Mouse (Mus musculus) adrenal gland, adult (tissue): Measurements from ENCODE around the gene Rpl26.
A peak's percentile ranks its signal among the peaks of the same experiment; 100 is the strongest.

Source experiments
- DNase-seq, 2 experiments: peaks; one replicate each; pipeline ENCODE4 v3.0.0; 2022 to 2023; ENCODE audit warnings: low spot score in 1 of 2; ENCODE audit not compliant: inconsistent age in 2 of 2

The Rpl26 gene

DNA sequence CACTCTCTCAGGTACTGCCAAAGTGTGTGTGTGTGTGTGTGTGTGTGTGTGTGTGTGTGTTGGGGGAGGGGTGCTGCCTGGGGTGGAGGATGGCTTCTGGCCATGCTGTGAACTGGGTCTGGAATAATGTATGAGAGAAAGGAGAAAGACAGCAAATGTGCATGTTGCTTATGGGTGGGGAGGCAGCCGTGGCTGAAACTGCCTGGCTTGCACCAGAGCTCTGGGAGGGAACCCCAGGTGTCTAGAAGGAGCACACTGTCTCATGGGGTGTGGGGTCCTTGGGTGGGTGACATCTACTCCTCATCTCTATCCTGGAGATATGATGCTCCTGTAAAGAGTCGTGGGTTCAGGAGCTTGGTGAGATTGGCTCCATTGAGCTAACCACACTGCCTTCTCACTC, 12.7 kb upstream of the Rpl26 start:
- no peak for DNase-seq

DNA sequence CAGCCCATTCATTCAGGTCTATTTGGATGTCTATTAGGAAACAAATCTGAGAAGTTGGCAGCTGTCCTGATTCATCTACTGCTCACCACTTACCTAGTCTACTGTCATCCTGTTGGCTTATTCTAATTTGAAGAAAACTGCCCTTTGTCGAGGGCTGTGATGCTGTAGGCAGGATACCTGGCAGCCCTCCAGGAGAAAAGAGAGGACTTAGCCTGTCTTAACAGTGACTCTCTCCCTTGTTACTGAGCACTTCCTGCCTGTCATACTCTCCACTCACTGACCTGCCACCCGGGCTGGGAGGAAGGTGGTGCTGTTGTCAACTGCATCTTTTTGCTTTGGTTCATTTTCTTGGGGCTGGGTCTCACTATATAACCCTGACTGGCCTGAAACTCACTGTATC, 10.8 kb upstream of the Rpl26 start:
- DNase-seq, result no peak

DNA sequence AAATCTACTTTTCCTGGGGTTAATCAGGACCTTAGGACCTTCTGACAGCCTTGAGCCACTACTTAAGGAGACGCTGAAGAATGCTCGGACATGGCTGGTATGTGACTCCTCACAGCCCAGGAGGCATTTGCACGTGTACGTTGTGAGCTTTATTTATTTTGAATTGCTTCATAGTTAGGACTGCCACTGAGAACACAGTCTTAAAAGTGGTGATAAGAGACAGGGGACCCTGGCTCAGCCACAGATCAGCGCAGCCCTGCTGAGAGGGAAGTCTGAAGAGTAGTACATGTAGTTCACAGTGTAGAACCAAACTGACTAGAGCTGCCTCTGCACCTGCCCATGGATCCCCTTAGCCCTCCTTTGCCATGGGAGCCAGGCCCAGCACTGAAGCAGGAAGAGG, 9.6 kb upstream of the Rpl26 start:
- DNase-seq, result no peak

DNA sequence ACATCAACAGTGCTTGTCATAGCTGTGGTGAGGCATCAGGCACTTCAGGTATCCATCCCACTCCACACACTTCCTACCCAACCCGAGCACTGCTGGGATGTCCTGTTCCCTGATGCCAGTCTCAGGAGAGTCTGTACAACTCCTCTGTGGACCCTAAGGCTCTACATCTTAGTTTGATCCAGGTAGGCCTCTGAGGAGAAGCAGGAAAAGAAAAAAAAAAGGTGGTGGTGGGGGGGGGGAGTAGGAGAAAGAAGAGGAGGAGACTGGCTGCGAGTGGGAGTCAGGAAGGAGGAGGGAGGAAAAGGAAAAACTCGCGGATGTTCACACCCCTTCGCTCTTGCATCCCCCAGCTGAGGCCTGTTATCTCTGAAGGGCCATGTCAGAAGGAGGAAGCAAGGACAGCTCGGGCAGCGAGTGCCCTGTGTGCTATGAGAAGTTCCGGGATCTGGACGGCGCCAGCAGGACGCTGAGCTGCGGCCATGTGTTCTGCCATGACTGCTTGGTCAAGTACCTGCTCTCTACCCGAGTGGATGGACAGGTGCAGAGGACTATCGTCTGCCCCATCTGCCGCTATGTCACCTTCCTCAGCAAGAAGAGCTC, 9.1 kb upstream of the Rpl26 start:
- peak in 1 of 2 experiments; percentile 27 for DNase-seq

DNA sequence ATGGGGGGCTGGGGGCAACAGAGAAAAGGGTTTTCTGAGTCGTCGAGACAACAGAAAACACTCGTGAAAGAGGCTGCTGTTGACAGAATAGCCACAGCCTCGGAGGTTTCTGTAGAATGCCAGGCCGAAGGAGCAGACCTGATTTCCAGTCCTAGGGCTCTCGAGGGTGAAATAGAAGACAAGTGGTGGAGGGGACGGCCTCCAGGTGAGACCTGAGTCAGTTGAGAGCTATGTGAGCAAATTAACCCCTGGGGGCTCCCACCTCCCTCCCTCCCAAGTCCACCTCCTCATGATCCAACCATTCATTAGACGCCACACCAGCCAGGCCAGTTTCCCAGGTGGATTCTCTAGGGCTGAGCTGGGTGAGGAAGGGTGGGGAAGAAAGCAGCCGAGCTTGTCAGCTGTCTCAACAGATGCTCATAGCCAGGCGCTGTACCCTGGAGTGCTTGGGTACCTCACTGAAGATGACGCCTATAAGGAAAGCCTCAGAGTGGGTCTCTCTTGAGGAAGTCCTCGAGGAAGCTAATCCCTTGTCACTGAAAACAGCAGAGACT, 7.4 kb upstream of the Rpl26 start:
- DNase-seq, result no peak

DNA sequence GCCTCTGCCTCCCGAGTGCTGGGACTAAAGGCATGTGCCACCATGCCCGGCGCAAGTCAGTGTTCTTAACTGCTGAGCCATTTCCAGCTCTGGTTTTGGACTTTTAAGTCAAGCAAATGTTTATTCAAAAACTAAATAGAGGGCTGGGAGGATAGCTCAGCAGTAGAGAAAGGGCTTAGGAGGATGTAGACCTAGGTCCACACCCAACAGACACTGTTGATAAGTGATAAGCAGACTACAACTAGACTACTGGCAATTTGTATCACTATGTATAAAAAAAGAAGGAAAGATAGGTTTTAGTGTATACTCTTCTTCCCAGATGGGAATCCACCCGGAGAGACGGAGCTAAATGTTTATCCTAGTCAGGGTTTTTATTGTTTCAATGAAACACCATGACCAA, 5.1 kb upstream of the Rpl26 start:
- DNase-seq, result no peak

DNA sequence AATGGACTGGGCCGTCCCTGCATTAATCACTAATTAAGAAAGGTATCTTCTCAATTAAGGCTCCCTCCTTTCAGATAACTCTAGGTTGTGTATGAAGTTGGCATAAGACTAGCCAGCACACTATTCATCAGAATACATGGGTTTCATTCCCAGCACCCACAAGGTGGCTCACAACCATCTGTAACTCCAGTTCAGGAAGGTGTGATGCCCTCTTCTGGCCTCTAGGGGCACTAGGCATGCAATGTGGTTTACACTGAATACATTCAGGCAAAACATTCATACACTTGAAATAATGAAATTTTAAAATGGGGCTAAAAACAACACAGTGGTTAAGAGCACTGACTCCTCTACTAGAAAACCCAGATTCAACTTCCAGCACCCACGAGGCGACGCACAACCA, 4.3 kb upstream of the Rpl26 start:
- DNase-seq, result peak in 1 of 2 experiments; percentile 66

DNA sequence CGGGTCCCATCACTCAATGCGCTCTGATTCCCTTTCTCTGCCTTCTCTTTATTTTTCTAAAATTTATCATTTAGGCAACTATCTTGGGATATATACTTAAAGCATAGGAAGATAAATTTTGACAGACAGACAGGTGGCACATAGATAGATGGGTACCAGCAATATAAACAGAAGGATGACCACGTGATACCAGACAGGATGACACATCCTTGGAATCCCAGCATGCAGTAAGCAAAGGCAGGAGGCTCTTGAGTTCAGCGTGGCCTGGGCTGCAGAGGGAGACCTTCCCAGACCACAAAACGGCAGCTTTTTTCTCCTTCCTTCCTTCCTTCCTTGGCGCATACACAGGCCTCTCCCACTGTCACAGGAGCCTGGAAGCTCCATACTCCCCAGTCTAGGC, 3.5 kb upstream of the Rpl26 start:
- DNase-seq, result no peak

DNA sequence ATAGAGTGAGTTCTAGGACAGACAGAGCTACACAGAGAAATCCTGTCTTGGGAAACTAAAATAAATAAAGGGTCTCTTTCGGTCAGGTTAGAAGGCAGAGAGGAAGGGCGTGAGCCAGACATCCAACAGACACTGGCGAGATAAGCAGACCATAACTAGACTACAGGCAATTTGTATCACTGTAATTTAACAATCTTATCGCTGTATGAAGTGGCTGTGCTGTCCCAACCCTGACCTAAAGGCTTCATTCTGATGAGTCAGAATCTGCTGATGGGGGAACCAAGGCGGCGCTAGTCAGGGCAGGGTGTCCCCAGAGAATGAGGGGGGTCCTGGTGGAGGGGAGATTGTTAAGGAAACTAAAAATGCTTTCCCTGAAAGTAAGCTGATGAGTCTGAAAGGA, 2.6 kb upstream of the Rpl26 start:
- DNase-seq, result peak; percentile 34 to 72

DNA sequence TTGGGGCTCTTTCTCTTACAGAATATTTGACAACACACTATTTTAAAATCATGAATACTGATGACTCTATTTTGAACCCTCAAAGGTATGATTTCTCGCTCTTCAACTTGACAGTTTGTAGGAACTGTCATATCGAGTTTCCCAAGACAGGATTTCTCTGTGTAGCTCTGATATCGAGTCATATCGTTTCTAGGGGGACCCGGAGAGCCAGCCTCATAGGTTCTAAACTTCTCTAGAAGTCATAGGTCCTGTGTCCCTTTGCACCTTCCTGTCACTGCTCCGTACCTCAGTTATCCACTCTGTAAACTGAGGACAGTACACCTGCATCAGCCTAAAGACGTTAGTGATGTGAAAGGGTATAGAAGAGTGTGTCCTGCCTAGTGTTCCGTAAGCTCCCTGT, 1.6 kb upstream of the Rpl26 start:
- DNase-seq, result no peak

DNA sequence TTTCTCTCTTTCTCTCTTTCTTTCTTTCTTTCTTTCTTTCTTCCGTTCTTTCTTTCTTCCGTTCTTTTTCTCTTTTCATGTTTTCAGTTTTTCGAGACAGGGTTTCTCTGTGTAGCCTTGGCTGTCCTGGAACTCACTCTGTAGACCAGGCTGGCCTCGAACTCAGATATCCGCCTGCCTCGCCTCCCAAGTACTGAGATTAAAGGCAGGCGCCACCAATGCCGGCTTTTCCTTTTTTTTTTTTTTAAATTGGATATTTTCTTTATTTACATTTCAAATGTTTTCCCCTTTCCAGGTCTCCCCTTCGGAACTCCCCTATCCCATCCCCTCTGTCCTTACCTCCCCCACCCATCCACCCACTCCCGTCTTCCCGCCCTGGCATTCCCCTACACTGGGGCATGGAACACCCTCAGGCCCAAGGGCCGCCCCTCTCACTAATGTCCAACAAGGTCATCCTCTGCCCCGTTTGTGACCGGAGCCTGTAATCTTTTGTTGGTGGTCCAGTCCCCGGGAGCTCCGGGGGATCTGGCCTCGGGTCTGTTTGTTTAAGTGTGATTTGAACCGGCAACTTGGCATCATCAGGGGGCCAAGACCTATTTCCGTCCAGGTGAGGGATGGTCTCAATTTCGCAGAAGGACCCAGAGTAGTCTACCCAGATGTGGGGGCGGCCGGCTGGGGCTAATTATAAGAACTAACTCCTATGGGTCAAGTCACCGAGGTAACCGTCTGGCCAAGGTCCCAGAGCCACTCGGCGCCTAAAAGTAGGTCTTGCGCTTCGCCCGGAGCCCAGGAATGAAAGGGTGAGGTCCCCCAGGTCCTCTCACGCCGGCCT, 648 bp upstream of the Rpl26 start:
- no peak for DNase-seq

DNA sequence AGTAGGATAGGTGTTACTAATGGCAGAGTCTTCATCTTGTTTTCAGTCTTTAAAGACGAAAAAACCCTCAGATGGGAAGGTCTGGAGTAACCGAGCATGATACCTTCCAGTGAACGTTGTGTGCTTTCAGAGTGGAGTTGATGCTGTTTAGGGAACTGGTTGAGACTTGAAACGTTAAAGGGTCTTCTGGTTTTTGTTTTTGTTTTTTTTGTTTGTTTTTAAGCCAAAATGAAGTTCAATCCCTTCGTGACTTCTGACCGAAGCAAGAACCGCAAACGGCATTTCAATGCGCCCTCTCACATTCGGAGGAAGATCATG, 623 bp downstream of the Rpl26 start:
- no peak for DNase-seq

DNA sequence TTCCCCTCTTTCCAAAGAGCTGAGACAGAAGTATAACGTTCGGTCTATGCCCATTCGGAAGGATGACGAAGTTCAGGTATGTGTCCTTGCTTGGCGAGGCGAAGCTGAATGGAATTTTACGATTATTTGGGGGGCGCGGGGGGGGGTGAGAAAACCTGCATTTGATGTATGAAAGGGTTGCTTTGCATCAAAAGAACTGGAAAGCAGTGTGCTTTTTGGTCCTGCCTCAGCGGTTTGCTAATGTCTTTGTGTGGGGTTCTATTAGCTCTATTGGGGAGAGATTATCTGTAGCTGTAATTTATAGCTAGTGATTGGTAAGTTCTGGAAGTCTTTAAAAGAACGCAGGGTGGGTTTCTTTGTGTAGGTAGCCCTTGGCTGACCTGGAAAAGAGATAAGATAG, 984 bp downstream of the Rpl26 start:
- DNase-seq, result no peak

DNA sequence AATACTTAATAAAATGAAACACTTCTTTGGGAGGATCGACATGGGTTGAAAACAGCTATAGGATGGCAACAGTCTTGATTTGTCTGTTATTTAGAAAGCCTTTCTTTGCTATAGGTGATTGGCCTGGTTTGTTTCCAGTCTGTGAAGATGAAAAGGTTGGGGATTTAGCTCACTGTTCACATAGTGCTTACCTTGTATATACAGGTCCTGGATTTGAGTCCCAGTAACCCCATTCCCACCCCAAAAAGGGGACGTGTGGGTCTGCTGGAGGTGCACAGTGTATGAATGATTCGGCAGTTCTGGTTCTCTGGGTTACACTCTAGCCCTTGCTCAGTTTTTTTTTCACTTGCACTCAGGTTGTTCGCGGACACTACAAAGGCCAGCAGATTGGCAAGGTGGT, 1.4 kb downstream of the Rpl26 start:
- DNase-seq, result no peak

DNA sequence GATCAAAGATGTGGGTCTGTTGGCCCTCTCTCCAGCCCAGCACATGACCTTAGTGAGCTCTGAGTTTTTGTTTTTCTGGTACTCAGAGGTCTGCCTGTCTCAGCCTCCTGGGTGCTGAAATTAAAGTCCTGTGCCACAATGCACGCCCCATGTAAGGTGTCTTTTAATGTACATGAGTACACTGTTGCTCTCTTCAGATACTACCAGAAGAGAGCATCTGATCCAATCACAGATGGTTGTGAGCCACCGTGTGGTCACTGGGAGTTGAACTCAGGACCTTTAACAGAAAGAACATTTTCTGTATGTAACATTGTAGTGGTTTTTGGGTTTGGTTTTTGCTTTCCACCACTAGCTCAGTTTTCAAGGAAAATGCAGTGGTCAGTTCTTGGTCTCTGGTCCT, 2.4 kb downstream of the Rpl26 start:
- DNase-seq, result peak in 1 of 2 experiments; percentile 26

DNA sequence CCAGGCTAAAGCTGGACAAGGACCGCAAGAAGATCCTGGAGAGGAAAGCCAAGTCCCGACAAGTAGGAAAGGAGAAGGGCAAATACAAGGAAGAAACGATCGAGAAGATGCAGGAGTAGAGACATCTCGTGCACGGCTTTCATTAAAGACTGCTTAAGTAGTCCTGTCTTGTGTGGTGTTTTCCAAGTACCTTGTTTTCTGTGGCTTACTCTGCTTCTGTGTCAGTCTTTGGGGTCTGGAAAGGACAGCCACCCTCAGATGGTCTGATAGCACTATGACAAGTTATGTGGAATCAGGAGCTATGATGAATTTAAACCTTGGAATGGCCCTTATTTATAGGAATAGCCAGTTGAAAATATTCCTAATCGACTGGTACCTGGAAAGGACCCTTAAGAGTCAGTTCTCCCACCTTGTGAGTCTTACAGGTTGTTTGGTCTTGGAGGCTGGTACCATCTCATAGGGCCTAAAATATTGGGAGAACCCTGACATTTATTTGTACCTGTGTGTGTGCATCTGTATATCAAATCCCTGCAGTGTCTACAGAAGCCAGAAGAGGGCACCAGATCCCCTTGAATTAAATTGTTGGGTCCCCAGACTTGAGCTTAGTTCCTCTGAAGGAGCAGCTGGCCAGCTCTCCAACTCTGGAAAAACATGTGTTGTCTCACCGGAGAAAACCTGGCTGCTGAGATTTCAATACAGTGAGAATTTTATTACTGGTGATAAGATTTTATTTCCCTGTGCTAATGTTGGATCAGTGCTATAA, 3.2 kb downstream of the Rpl26 start:
- peak; percentile 71 to 94 for DNase-seq

DNA sequence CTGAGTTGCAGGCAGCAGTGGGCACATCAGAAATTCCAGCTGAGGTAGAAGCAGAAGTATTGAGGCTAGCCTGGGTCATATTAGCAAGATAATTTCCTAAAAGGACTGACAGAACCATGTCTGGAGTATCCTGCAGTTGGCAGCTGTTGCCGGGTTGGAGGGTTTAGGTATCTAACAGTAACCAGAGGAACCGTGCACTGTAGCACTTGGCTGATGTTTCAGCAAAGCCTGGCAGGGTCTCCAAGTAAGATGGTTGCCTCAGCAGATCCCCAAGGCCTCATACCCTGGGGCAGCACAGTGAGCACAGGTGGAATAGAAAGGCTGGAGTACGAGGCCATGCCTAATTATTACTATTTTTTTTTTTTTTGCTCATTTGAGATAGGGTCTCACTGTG, 3.8 kb downstream of the Rpl26 start:
- DNase-seq, result no peak

DNA sequence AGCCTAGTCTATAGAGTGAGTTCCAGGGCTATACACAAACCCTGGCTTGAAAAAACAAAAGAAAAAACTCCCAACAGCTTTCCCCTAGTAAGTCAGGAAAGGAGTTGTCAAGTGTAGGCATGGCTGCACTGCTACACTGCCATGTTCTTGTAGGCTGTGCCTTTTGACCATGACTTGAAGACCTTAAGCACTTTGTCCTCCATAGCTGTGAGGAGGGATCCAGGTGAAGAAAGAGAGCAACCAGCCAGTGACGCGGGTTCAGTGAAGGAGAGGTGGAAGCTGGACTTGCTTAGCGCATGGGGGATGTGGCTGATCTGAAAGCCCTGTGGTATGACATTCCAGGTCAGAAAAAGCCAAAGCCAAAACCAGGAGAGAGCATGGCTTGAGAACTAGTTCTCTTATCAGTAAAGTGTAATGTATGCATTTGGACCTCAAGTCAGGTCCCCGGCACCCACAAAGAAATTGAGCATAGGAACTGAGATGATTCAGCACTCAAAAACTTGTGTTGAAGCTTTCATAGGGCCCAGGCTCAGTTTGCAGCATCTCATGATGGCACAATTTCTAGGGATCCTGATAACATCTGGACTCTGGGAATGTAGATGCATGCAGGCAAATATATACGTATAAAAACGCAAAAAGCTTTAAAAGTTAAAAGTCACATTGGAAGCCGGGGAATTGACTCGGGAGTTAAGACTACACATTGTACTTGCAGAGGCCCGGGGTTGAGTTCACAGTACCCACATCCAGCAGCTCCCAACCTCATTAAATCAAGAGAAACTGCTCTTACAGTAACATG, 4.5 kb downstream of the Rpl26 start:
- peak in 1 of 2 experiments; percentile 16 for DNase-seq

DNA sequence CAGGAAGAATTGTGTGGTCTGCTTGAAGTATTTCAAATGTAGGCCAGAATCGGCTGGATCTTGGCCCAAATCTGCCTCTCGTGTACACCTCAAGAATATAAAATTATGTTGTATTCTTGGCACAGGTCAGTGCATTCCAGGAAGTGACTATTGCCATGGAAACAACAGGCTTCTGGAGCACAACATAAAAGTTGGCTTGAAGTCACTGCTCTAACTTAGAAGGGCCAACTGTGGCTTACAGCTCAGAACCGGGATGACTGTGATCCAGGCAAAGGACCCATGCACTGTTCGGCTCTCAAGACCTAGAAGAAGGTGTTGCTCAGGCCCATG, 5.0 kb downstream of the Rpl26 start:
- peak in 1 of 2 experiments; percentile 41 for DNase-seq

DNA sequence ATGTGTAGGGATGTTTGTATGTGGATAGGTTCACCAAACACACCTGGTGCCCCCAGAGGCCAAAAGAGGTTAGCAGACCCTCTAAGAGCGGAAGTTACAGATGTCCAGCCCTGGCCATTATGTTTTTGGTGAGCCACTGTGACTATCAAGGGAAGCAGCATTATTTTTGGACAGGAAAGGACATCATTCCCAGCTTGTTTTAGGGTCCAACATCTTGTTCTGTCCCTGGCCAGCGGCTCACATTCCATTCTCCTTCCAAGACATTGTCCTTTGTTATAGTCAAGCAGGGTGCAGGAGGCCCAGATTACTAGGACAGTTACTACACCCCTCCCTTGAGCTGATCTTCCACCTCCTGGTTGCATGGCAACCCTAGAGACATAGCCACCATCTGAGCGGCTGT, 5.9 kb downstream of the Rpl26 start:
- DNase-seq, result no peak

DNA sequence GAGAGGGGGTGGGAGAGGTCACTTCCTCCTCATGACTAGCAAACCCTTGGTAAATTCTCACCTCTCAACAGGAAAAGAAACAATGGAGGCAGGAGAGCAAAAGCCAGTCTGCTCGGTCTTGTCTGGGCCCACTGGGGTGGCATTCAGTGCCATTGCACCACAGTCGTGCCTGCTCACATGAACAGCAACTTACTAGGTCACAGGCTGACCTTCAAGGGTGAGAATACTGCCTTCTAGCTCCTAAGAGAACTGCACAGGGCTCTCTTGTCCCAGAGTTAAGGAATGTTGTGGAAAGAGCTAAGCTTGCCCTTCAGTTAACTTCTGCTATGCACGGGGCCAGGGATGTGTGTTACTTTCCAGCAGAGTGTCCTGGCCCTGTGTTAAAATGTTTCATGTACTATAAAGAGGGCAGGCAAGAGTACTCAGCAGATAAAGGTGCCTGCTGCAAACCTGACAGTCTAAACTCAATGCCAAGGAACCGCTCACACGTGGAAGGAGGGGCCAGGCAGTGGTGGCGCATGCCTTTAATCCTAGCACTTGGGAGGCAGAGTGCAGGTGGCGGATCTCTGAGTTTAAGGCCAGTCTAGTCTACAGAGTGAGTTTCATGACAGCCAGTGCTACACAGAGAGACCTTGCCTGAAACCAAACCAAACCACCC, 7.6 kb downstream of the Rpl26 start:
- peak in 1 of 2 experiments; percentile 59 for DNase-seq
